27 mouse cellular contexts compared by ENCODE assay signal in the genomic region with DNA sequence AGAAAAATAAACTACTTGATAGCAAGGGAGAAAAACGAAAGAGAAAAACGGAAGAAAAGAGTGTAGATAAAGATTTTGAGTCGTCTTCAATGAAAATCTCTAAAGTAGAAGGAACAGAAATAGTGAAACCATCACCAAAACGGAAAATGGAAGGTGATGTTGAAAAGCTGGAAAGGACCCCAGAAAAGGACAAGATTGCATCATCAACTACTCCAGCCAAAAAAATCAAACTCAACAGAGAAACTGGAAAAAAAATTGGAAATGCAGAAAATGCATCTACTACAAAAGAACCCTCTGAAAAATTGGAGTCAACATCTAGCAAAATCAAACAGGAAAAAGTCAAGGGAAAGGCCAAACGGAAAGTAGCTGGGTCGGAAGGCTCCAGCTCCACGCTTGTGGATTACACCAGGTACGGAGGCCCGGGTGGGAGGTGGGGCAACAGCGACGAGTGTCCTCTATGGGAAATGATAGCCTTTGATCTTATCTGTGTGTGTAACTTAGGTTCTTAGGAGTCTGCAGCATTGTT. TPM values are rescaled to one million over a fixed set of nuclear protein-coding genes. Genes with fewer than 3 reads are reported as not detected.
DNase-seq lines count a peak whose midpoint lies in the region; ATAC-seq and TF ChIP-seq lines count a peak whose summit lies in the region.
"Had no signal": no experiment of that assay in that cellular context is flagged by ENCODE, and none has a peak within 500 bp of the region (broad histone marks: within the 10 kb centered on the region; RNA-seq: fewer than 3 reads in every experiment).

No protein-coding gene starts in this region.

- H3K4me3 ChIP-seq in heart, adult 2 months, result no peak overlapping the region
- H3K4me3 ChIP-seq in lung, embryonic 14.5 days (ENCODE audit: low read depth, low read length), result no peak overlapping the region
- no peak overlapping the region for H3K4me3 ChIP-seq in brown adipose tissue, adult 24 weeks (ENCODE audit: insufficient read depth, low read depth, low read length)
- H3K4me3 ChIP-seq: erythroblast, embryonic 14.5 days; forebrain, embryonic 12.5 days; heart, embryonic 13.5 days; hindbrain, embryonic 13.5 days; limb, embryonic 10.5 days; limb, embryonic 15.5 days; liver, embryonic 15.5 days had no signal

- no peaks in the 10 kb centered on the region for H3K9me3 ChIP-seq in lung, embryonic 14.5 days (ENCODE audit: low read depth, low read length)
- H3K9me3 ChIP-seq: forebrain, embryonic 12.5 days; heart, embryonic 13.5 days; hindbrain, embryonic 13.5 days; limb, embryonic 10.5 days; limb, embryonic 15.5 days; liver, embryonic 15.5 days had no signal

- TF ChIP-seq EP300 in heart, adult 2 months (IDR thresholded peaks at IDR 0.05; ENCODE audit: insufficient read depth, low read depth, low read length), result no peak

- H3K27me3 ChIP-seq in heart, adult 2 months (ENCODE audit: control insufficient read depth, insufficient read depth, low read length), result no peaks in the 10 kb centered on the region
- no peaks in the 10 kb centered on the region for H3K27me3 ChIP-seq in lung, embryonic 14.5 days (ENCODE audit: insufficient read depth, low read length)
- H3K27me3 ChIP-seq: CH12.LX; forebrain, embryonic 12.5 days; heart, embryonic 13.5 days; hindbrain, embryonic 13.5 days; limb, embryonic 15.5 days; liver, embryonic 15.5 days had no signal

- no peak for TF ChIP-seq CTCF in heart, adult 2 months (IDR thresholded peaks at IDR 0.05)
- no peak for TF ChIP-seq CTCF in lung, embryonic 14.5 days (IDR thresholded peaks at IDR 0.05; ENCODE audit: low read depth)

- peak; percentile 41 to 49 for DNase-seq in heart, adult 18-20 months
- no peak for DNase-seq in heart, adult 2 months
- peak; percentile 33 for DNase-seq in lung, embryonic 14.5 days
- DNase-seq in lung, postnatal 4 days, result no peak
- DNase-seq in NIH3T3 (ENCODE audit: low read depth), result peak; percentile 53
- DNase-seq in thymus, postnatal 25 days, result no peak
- no peak for DNase-seq in left cerebral cortex, adult 8-10 months (ENCODE audit: low spot score in 2 of 2)
- DNase-seq: B cell, adult 2 months; cerebellum, adult 2 months; cerebellum, postnatal 14 days; forebrain, postnatal 0 days; heart, postnatal 36 days; layer of hippocampus, postnatal 36 days; midbrain, embryonic 14.5 days; retina, postnatal 1 day; right cerebral cortex, postnatal 14 days had no signal

- H3K9ac ChIP-seq in heart, adult 2 months (ENCODE audit: low read depth, low read length), result no peak overlapping the region
- H3K9ac ChIP-seq in lung, embryonic 14.5 days, result no peak overlapping the region
- H3K9ac ChIP-seq: forebrain, embryonic 12.5 days; forebrain, postnatal 0 days; heart, embryonic 13.5 days; hindbrain, embryonic 13.5 days; limb, embryonic 15.5 days; liver, embryonic 15.5 days had no signal

- WGBS in heart, adult 2 months, result 69% methylated on average over 11 of the region's 11 CpGs
- 73% methylated on average over 11 of the region's 11 CpGs for WGBS in lung, embryonic 14.5 days

- H3K27ac ChIP-seq in heart, adult 2 months, result no peak overlapping the region
- no peak overlapping the region for H3K27ac ChIP-seq in lung, embryonic 14.5 days (ENCODE audit: low read depth)
- H3K27ac ChIP-seq in brown adipose tissue, adult 24 weeks (replicated peaks; ENCODE audit: low read depth, low read length), result peak overlapping the region; percentile 50; the same call in 1 of the 2 replicates
- H3K27ac ChIP-seq: forebrain, embryonic 12.5 days; heart, embryonic 13.5 days; hindbrain, embryonic 13.5 days; kidney, postnatal 0 days; limb, embryonic 10.5 days; limb, embryonic 15.5 days; liver, embryonic 15.5 days had no signal

- no peak for ATAC-seq in lung, embryonic 14.5 days (ENCODE audit: insufficient read depth)
- ATAC-seq: forebrain, postnatal 0 days; intestine, embryonic 16.5 days had no signal

- peaks cover 15% of the 10 kb centered on the region for H3K36me3 ChIP-seq in heart, adult 2 months (ENCODE audit: control insufficient read depth, insufficient read depth, low read length)
- H3K36me3 ChIP-seq in lung, embryonic 14.5 days (ENCODE audit: insufficient read depth), result peaks cover 97% of the 10 kb centered on the region

- H3K79me2 ChIP-seq in heart, adult 2 months (replicated peaks; ENCODE audit: control insufficient read depth, insufficient read depth, low read length), result no peaks in the 10 kb centered on the region

- no peak overlapping the region for H3K4me2 ChIP-seq in lung, embryonic 14.5 days
- H3K4me2 ChIP-seq: forebrain, embryonic 12.5 days; heart, embryonic 13.5 days; hindbrain, embryonic 13.5 days; limb, embryonic 15.5 days; liver, embryonic 15.5 days had no signal

- H3K4me1 ChIP-seq in heart, adult 2 months (ENCODE audit: control insufficient read depth, insufficient read depth, low read length), result no peaks in the 10 kb centered on the region
- no peaks in the 10 kb centered on the region for H3K4me1 ChIP-seq in lung, embryonic 14.5 days (ENCODE audit: insufficient read depth)
- H3K4me1 ChIP-seq in brown adipose tissue, adult 24 weeks (ENCODE audit: control insufficient read depth, insufficient read depth, insufficient read length, low read length), result peaks cover 2% of the 10 kb centered on the region; the same call in 1 of the 2 replicates
- H3K4me1 ChIP-seq: forebrain, embryonic 12.5 days; heart, embryonic 13.5 days; hindbrain, embryonic 13.5 days; limb, embryonic 10.5 days; limb, embryonic 15.5 days; liver, embryonic 15.5 days had no signal

- intact Hi-C loops in heart, adult 2 months (cut with DNase I), result loop anchor here (5.0 kb wide), 1 partner anchor 182 kb away; no protein-coding TSS in a partner anchor

- no peak for TF ChIP-seq POLR2A in heart, adult 2 months (IDR thresholded peaks at IDR 0.05; ENCODE audit: insufficient read depth, low read depth, low read length)

RNA-seq across cellular contexts. Expression of a gene that starts 34.4 kb away (rescaled TPM):
- total RNA-seq in heart, adult 18-20 months (2021), result 10 to 100 TPM; 26.6 to 34.3 TPM
- total RNA-seq in heart, adult 2 months (2021), result 10 to 100 TPM; 28.9 to 29.8 TPM
- polyA plus RNA-seq in heart, adult 2 months (2012; rRNA removed), result 9.0 and 21.2 TPM in 2 replicates
- 33.2 and 34.0 TPM in 2 replicates for polyA plus RNA-seq in lung, embryonic 14.5 days (2014; fragmentation: Nextera tagmentation; extraction: Ambion mirVana)
- 18.3 and 30.6 TPM in 2 replicates for polyA plus RNA-seq in brown adipose tissue, adult 24 weeks (2012; ENCODE audit: insufficient read depth, insufficient read length, missing spikeins)
- 10 to 100 TPM; 60.1 to 72.3 (median 69.7) TPM for total RNA-seq in left cerebral cortex, adult 8-10 months (2022)

Comparison
In these comparisons a context has a peak if more than half of its experiments do, and no peak if none do; other contexts are left out.
1. DNase-seq: peak in heart, adult 18-20 months (2 of 2), lung, embryonic 14.5 days (single experiment) and NIH3T3 (single experiment); none in heart, adult 2 months (0 of 2), lung, postnatal 4 days (0 of 2), thymus, postnatal 25 days (single experiment) and left cerebral cortex, adult 8-10 months (0 of 2).